Mouse (Mus musculus): ENCODE data around the gene Tmx2. TPM values are rescaled to one million over a fixed set of nuclear protein-coding genes. Genes with fewer than 3 reads are reported as not detected.

Gene Tmx2
- polyA plus RNA-seq, 1 experiment from 2014 or later: 117 TPM

DNA sequence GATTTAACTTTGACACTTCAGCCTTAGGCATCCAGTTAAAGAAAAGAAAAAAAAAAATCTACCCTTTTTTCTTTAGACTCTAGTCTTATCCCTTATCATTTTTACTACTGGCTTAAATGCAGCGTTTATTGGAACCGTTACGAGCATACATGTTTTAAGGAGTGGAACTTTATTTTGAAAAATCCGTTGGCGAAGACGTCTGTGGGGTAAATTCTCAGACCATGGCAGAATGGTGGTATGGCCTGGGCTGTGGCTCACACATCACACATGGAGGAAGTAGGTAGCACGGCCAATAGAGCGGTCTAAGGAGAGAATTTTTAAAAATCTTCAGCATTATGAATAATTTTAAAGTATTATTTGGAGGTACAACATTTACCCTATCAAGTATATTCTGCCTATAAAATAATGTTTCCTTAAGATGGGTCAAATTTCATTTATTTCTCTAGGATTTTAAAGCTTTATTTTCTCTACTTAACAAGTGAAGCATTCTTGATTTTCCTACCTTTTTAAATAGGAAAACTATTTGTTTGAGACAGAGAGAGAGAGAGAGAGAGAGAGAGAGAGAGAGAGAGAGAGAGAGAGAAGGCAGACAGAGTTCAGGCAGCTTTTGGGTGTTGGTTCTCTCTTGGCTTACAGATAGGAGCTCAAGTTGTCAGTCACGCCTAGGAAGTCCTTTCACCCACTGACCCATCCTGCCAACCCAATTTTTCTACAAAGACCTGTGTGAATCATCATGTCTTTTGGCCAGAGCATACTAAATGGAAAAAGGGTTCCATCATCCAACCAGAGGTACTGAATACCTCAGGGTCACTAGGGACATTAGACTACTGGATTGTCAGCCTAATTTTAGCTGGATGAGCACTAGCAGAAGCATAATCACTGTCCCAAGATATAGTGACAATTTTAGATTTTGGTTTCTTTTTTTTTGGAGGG is 37.7 kb upstream of the Tmx2 start:
- WGBS: 22% methylated on average over 9 of the region's 9 CpGs
- no peaks in the 10 kb centered on the region for H3K27me3 ChIP-seq (ENCODE audit: control insufficient read depth, insufficient read depth, low read depth, low read length)
- H3K9ac ChIP-seq (ENCODE audit: low read length): peak overlapping the region; percentile 81
- peak overlapping the region; percentile 80 for H3K4me3 ChIP-seq (ENCODE audit: low read length)
- H3K27ac ChIP-seq (ENCODE audit: low read length): peak overlapping the region; percentile 98
- no peaks in the 10 kb centered on the region for H3K36me3 ChIP-seq (ENCODE audit: control insufficient read depth, insufficient read depth, low read length)
- no peaks in the 10 kb centered on the region for H3K9me3 ChIP-seq (ENCODE audit: control insufficient read depth, low read length)
- peak overlapping the region; percentile 87 for H3K4me2 ChIP-seq (ENCODE audit: low read depth, low read length)
- peaks cover 10% of the 10 kb centered on the region for H3K4me1 ChIP-seq (replicated peaks; ENCODE audit: control insufficient read depth, insufficient read depth, low read length)
- ATAC-seq (ENCODE audit: low read depth): no peak

DNA sequence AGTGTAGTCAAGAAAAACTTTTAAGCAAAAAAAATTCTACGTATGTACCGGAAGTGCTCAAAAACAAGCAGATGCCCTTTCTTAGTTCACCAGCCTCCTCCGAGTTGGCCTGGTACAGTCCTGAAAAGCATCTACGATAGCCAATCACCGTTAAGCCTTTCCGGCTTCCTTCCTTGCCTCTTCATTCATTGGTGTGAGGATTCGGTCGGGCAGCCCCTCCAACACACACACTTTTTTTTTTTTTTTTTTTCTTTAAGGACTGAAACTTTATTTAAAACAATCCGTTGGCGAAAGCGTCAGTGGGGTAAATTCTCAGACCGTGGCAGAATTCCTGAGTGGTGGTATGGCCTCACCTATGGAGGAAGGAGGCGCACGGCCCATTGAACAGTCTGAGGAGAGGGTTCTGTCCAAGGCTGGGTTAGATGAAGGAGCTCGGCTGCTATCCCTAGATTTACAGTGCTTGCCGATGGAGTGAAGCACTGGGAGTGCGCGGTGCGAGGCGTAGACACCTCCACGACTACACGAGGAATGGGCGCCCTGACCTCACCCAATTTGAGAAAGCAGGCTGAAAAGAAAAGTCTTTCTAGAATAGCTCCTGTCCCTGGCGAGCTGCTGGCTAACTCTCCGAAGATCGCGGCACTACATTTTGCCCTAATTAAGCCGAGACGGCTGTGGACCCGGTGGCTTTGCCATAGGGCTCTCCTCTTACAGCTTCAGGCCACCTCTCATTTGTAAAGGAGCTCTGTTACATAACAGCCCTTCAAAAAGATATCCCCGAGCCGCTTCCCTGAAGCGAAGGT is 36.8 kb upstream of the Tmx2 start:
- Histone ChIP-seq H3K4me3 (ENCODE audit: low read length) (peak overlapping the region; percentile 80), H3K36me3 (ENCODE audit: control insufficient read depth, insufficient read depth, low read length) (peaks cover 1% of the 10 kb centered on the region; the same call in 1 of the 2 replicates), H3K27me3 (ENCODE audit: control insufficient read depth, insufficient read depth, low read depth, low read length) (no peaks in the 10 kb centered on the region), H3K4me2 (ENCODE audit: low read depth, low read length) (peak overlapping the region; percentile 87), H3K9me3 (ENCODE audit: control insufficient read depth, low read length) (no peaks in the 10 kb centered on the region), H3K4me1 (replicated peaks; ENCODE audit: control insufficient read depth, insufficient read depth, low read length) (peaks cover 10% of the 10 kb centered on the region), H3K27ac (ENCODE audit: low read length) (peak overlapping the region; percentile 98), H3K9ac (ENCODE audit: low read length) (peak overlapping the region; percentile 81)
- under 1% methylated on average over 33 of the region's 33 CpGs for WGBS
- ATAC-seq (ENCODE audit: low read depth): peak; percentile 96

GRCm38 (mm10) chr2:84714811-84715561 is 36.0 kb upstream of the Tmx2 start, which contains the start of gene Zdhhc5:
Gene Zdhhc5 (minus strand): TSS chr2:84715180.
- H3K4me1 ChIP-seq (replicated peaks; ENCODE audit: control insufficient read depth, insufficient read depth, low read length): peaks cover 10% of the 10 kb centered on the region
- peak within 1 kb of the TSS; percentile 98 for H3K27ac ChIP-seq (ENCODE audit: low read length)
- peak within 1 kb of the TSS; percentile 80 for H3K4me3 ChIP-seq (ENCODE audit: low read length)
- H3K9ac ChIP-seq (ENCODE audit: low read length): peak within 1 kb of the TSS; percentile 91
- no peaks in the 10 kb centered on the region for H3K27me3 ChIP-seq (ENCODE audit: control insufficient read depth, insufficient read depth, low read depth, low read length)
- peaks cover 8% of the 10 kb centered on the region for H3K36me3 ChIP-seq (ENCODE audit: control insufficient read depth, insufficient read depth, low read length)
- peak; percentile 94 for ATAC-seq (ENCODE audit: low read depth)
- H3K4me2 ChIP-seq (ENCODE audit: low read depth, low read length): peak within 1 kb of the TSS; percentile 87
- under 1% methylated on average over 64 of the region's 107 CpGs for WGBS
- H3K9me3 ChIP-seq (ENCODE audit: control insufficient read depth, low read length): no peaks in the 10 kb centered on the region

- H3K4me3 ChIP-seq (ENCODE audit: low read length): peak overlapping the region; percentile 80
- H3K36me3 ChIP-seq (ENCODE audit: control insufficient read depth, insufficient read depth, low read length): peaks cover 11% of the 10 kb centered on the region
- no peaks in the 10 kb centered on the region for H3K27me3 ChIP-seq (ENCODE audit: control insufficient read depth, insufficient read depth, low read depth, low read length)
- ATAC-seq (ENCODE audit: low read depth): no peak
- H3K27ac ChIP-seq (ENCODE audit: low read length): peak overlapping the region; percentile 98
- under 1% methylated on average over 25 of the region's 26 CpGs for WGBS
- peaks cover 10% of the 10 kb centered on the region for H3K4me1 ChIP-seq (replicated peaks; ENCODE audit: control insufficient read depth, insufficient read depth, low read length)
- peak overlapping the region; percentile 76 for H3K4me2 ChIP-seq (ENCODE audit: low read depth, low read length)
- peak overlapping the region; percentile 91 for H3K9ac ChIP-seq (ENCODE audit: low read length)
- no peaks in the 10 kb centered on the region for H3K9me3 ChIP-seq (ENCODE audit: control insufficient read depth, low read length)
Observed at GRCm38 (mm10) chr2:84714422-84714810, 35.5 kb upstream of the Tmx2 start.

- Histone ChIP-seq H3K9ac (ENCODE audit: low read length) (no peak overlapping the region), H3K4me3 (ENCODE audit: low read length) (no peak overlapping the region), H3K27me3 (ENCODE audit: control insufficient read depth, insufficient read depth, low read depth, low read length) (no peaks in the 10 kb centered on the region), H3K27ac (ENCODE audit: low read length) (no peak overlapping the region), H3K4me1 (replicated peaks; ENCODE audit: control insufficient read depth, insufficient read depth, low read length) (peaks cover 10% of the 10 kb centered on the region), H3K9me3 (ENCODE audit: control insufficient read depth, low read length) (no peaks in the 10 kb centered on the region), H3K36me3 (ENCODE audit: control insufficient read depth, insufficient read depth, low read length) (peaks cover 18% of the 10 kb centered on the region), H3K4me2 (ENCODE audit: low read depth, low read length) (no peak overlapping the region)
- 88% methylated on average over 2 of the region's 2 CpGs for WGBS
- no peak for ATAC-seq (ENCODE audit: low read depth)
Observed at GRCm38 (mm10) chr2:84711898-84712297, 33.0 kb upstream of the Tmx2 start.

GRCm38 (mm10) chr2:84707523-84707922 is 28.6 kb upstream of the Tmx2 start:
- Histone ChIP-seq H3K27me3 (ENCODE audit: control insufficient read depth, insufficient read depth, low read depth, low read length) (no peaks in the 10 kb centered on the region), H3K9me3 (ENCODE audit: control insufficient read depth, low read length) (no peaks in the 10 kb centered on the region), H3K4me3 (ENCODE audit: low read length) (no peak overlapping the region), H3K36me3 (ENCODE audit: control insufficient read depth, insufficient read depth, low read length) (peaks cover 18% of the 10 kb centered on the region), H3K4me2 (ENCODE audit: low read depth, low read length) (no peak overlapping the region), H3K4me1 (replicated peaks; ENCODE audit: control insufficient read depth, insufficient read depth, low read length) (no peaks in the 10 kb centered on the region), H3K9ac (ENCODE audit: low read length) (no peak overlapping the region), H3K27ac (ENCODE audit: low read length) (no peak overlapping the region)
- ATAC-seq (ENCODE audit: low read depth): no peak
- WGBS: 85% methylated on average over 1 of the region's 1 CpGs

DNA sequence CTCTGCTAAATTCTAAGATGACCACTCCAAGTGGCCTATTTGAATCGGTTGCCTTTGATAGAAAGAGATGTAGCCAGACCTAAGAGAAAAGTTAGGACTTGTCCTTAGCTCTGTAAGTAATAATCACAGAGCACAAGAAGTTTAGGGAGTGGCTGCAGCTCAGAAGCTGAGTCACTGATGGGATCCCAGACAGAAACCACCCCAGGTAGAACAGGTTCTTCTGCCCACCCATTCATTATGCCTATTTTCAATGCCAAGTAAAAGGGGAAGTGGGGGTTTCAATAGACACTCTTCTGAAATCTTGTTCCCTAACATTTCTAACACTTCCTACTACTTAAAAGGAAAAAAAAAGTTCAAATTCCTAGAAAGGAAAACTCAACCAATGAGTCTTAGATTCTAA is 26.4 kb upstream of the Tmx2 start:
- Histone ChIP-seq H3K9ac (ENCODE audit: low read length) (no peak overlapping the region), H3K4me1 (replicated peaks; ENCODE audit: control insufficient read depth, insufficient read depth, low read length) (no peaks in the 10 kb centered on the region), H3K4me3 (ENCODE audit: low read length) (no peak overlapping the region), H3K27me3 (ENCODE audit: control insufficient read depth, insufficient read depth, low read depth, low read length) (no peaks in the 10 kb centered on the region), H3K27ac (ENCODE audit: low read length) (no peak overlapping the region), H3K36me3 (ENCODE audit: control insufficient read depth, insufficient read depth, low read length) (peaks cover 15% of the 10 kb centered on the region), H3K4me2 (ENCODE audit: low read depth, low read length) (no peak overlapping the region), H3K9me3 (ENCODE audit: control insufficient read depth, low read length) (no peaks in the 10 kb centered on the region)
- no peak for ATAC-seq (ENCODE audit: low read depth)
- WGBS: 79% methylated on average over 1 of the region's 1 CpGs

DNA sequence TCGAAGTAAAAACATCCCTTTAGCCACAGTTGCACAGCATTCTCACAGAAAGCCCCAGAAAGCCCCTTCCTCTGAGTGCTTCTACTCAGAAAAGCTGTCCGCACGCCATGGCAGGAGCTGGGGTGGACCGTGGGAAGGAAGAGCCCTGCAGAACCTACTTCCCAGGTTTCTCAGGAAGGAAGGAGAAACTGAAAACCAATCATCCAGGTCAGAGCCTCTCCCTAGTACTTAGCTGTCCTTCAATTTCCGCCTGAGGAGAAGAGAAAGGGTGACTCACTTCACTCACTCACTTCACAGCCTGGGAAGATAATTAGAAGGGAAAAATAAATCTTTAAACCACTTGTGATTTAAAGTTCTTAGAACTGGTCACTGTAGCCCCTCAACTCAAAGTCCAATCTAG is 25.4 kb upstream of the Tmx2 start:
- Histone ChIP-seq H3K27me3 (ENCODE audit: control insufficient read depth, insufficient read depth, low read depth, low read length) (no peaks in the 10 kb centered on the region), H3K4me2 (ENCODE audit: low read depth, low read length) (no peak overlapping the region), H3K9me3 (ENCODE audit: control insufficient read depth, low read length) (no peaks in the 10 kb centered on the region), H3K27ac (ENCODE audit: low read length) (no peak overlapping the region), H3K9ac (ENCODE audit: low read length) (no peak overlapping the region), H3K4me3 (ENCODE audit: low read length) (no peak overlapping the region), H3K36me3 (ENCODE audit: control insufficient read depth, insufficient read depth, low read length) (peaks cover 8% of the 10 kb centered on the region), H3K4me1 (replicated peaks; ENCODE audit: control insufficient read depth, insufficient read depth, low read length) (no peaks in the 10 kb centered on the region)
- WGBS: 67% methylated on average over 5 of the region's 5 CpGs
- no peak for ATAC-seq (ENCODE audit: low read depth)

All from lung, embryonic 16.5 days (tissue).